Mouse (Mus musculus): ENCODE measurements around the gene Ccr10. TPM values are rescaled to one million over a fixed set of nuclear protein-coding genes. Genes with fewer than 3 reads are reported as not detected.

Ccr10 gene
- polyA plus RNA-seq (2012; rRNA removed; ENCODE audit: low replicate concordance) = 2.9 and 6.8 TPM in 2 replicates

GRCm38 (mm10) chr11:101174851-101175628 lies at the start of gene Ccr10:
Ccr10 (minus strand) TSS chr11:101175443.

DNA sequence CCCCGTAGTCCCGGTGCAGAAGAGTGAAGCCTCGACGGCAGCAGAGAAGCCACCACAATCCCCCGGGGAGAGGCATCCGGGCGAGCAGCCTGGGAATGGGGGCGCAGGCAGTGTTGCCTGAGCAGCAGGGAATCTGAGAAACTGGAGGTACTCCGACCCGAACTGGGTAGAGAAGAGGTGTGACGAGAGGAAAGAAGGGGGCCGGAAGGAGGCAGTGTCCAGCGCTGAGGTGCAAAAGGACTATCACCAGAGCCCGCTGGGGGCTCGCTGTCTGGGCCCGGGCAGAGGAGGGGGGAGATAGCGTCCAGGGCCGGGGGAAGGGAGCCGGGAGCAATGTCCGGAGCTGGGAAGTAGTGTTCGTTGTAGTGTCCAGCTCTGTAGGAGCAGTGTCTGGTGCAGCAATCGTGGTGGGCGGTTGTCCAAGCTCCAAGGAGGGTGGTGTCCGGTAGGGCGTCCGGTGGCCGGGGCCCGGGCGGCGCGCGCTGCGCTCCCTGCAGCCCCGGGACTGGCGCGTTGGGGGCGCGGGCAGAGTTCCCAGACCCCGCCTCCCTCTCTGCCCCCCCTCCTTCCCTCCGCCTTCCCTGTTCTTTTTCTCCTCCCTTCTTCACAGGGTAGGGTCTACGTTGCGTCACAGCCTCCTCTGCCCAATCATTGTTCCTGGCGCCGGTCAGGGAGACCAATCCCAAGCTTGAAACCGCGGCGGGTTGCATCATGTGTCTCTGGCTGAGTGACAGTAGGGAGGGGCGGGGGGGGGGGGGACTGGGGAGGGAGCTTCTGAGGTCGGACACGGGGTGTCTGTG lies 4.2 kb downstream of the Ccr10 start, which contains the start of gene Plekhh3:
TSS of gene Plekhh3 (minus strand) at position 541 of the 800 bp plus-strand sequence.

GRCm38 (mm10) chr11:101170354-101170810 lies 4.9 kb downstream of the Ccr10 start, which contains the start of gene Cntnap1:
Cntnap1 (plus strand) TSS chr11:101170523.

GRCm38 (mm10) chr11:101155728-101156371 lies 19.4 kb downstream of the Ccr10 start, which contains the start of gene Tubg2:
Tubg2 (plus strand) TSS chr11:101155907.

Other genes starting within 250 kb of the Ccr10 start
- 117 and 148 TPM in 2 replicates for gene Stat3, start 235.9 kb downstream of the Ccr10 start, polyA plus RNA-seq (2012; rRNA removed; ENCODE audit: low replicate concordance)
- 184 and 257 TPM in 2 replicates for gene Cavin1, start 204.6 kb downstream of the Ccr10 start, polyA plus RNA-seq (2012; rRNA removed; ENCODE audit: low replicate concordance)
- gene Atp6v0a1, start 166.0 kb downstream of the Ccr10 start, polyA plus RNA-seq (2012; rRNA removed; ENCODE audit: low replicate concordance) = 68.6 and 77.8 TPM in 2 replicates
- 43.2 and 45.4 TPM in 2 replicates for gene Naglu, start 105.4 kb downstream of the Ccr10 start, polyA plus RNA-seq (2012; rRNA removed; ENCODE audit: low replicate concordance)
- 0.24 and 0.94 TPM in 2 replicates for gene Hsd17b1, start 97.0 kb downstream of the Ccr10 start, polyA plus RNA-seq (2012; rRNA removed; ENCODE audit: low replicate concordance)
- gene Coasy, start 92.9 kb downstream of the Ccr10 start, polyA plus RNA-seq (2012; rRNA removed; ENCODE audit: low replicate concordance) = 92.0 and 118 TPM in 2 replicates
- 50.5 and 97.1 TPM in 2 replicates for gene Mlx, start 88.2 kb downstream of the Ccr10 start, polyA plus RNA-seq (2012; rRNA removed; ENCODE audit: low replicate concordance)
- 0.43 and 0.62 TPM in 2 replicates for gene Psmc3ip, start 80.0 kb downstream of the Ccr10 start, polyA plus RNA-seq (2012; rRNA removed; ENCODE audit: low replicate concordance)
- 81.8 and 115 TPM in 2 replicates for gene Retreg3, start 55.5 kb downstream of the Ccr10 start, polyA plus RNA-seq (2012; rRNA removed; ENCODE audit: low replicate concordance)
- 8.4 and 17.4 TPM in 2 replicates for gene Tubg1, start 55.5 kb downstream of the Ccr10 start, polyA plus RNA-seq (2012; rRNA removed; ENCODE audit: low replicate concordance)
- gene Tubg2, start 19.5 kb downstream of the Ccr10 start, polyA plus RNA-seq (2012; rRNA removed; ENCODE audit: low replicate concordance) = 4.1 and 4.5 TPM in 2 replicates
- gene Cntnap1, start 4.9 kb downstream of the Ccr10 start, polyA plus RNA-seq (2012; rRNA removed; ENCODE audit: low replicate concordance) = 12.3 and 13.5 TPM in 2 replicates
- gene Plekhh3, start 4.1 kb downstream of the Ccr10 start, polyA plus RNA-seq (2012; rRNA removed; ENCODE audit: low replicate concordance) = 51.3 and 92.6 TPM in 2 replicates
- gene Ezh1, start 51.0 kb upstream of the Ccr10 start, polyA plus RNA-seq (2012; rRNA removed; ENCODE audit: low replicate concordance) = 34.7 and 54.3 TPM in 2 replicates
- 138 and 195 TPM in 2 replicates for gene Ramp2, start 70.6 kb upstream of the Ccr10 start, polyA plus RNA-seq (2012; rRNA removed; ENCODE audit: low replicate concordance)
- 89.8 and 96.1 TPM in 2 replicates for gene Vps25, start 78.3 kb upstream of the Ccr10 start, polyA plus RNA-seq (2012; rRNA removed; ENCODE audit: low replicate concordance)
- 1.9 and 2.4 TPM in 2 replicates for gene Wnk4, start 85.1 kb upstream of the Ccr10 start, polyA plus RNA-seq (2012; rRNA removed; ENCODE audit: low replicate concordance)
- 0.05 and 0.17 TPM in 2 replicates for gene Cntd1, start 103.6 kb upstream of the Ccr10 start, polyA plus RNA-seq (2012; rRNA removed; ENCODE audit: low replicate concordance)
- 190 and 296 TPM in 2 replicates for gene Coa3, start 103.7 kb upstream of the Ccr10 start, polyA plus RNA-seq (2012; rRNA removed; ENCODE audit: low replicate concordance)
- gene Becn1, start 126.8 kb upstream of the Ccr10 start, polyA plus RNA-seq (2012; rRNA removed; ENCODE audit: low replicate concordance) = 53.9 and 131 TPM in 2 replicates
- gene Psme3, start 140.8 kb upstream of the Ccr10 start, polyA plus RNA-seq (2012; rRNA removed; ENCODE audit: low replicate concordance) = 44.3 and 89.4 TPM in 2 replicates
- 6.3 and 7.4 TPM in 2 replicates for gene Aoc2, start 149.6 kb upstream of the Ccr10 start, polyA plus RNA-seq (2012; rRNA removed; ENCODE audit: low replicate concordance)
- 268 and 327 TPM in 2 replicates for gene Aoc3, start 155.2 kb upstream of the Ccr10 start, polyA plus RNA-seq (2012; rRNA removed; ENCODE audit: low replicate concordance)
- gene G6pc, start 192.1 kb upstream of the Ccr10 start, polyA plus RNA-seq (2012; rRNA removed; ENCODE audit: low replicate concordance) = 0.06 and 0.60 TPM in 2 replicates
- gene Aarsd1, start 242.2 kb upstream of the Ccr10 start, polyA plus RNA-seq (2012; rRNA removed; ENCODE audit: low replicate concordance) = 22.4 and 22.6 TPM in 2 replicates
- gene Gm27029, start 249.4 kb upstream of the Ccr10 start, polyA plus RNA-seq (2012; rRNA removed; ENCODE audit: low replicate concordance) = 0.46 TPM in 1 of 2 replicates, not detected in the other
- 24.9 and 25.1 TPM in 2 replicates for gene Rundc1, start 249.6 kb upstream of the Ccr10 start, polyA plus RNA-seq (2012; rRNA removed; ENCODE audit: low replicate concordance)
- 3.4 and 15.5 TPM in 2 replicates for gene Ptges3l, start 249.9 kb upstream of the Ccr10 start, polyA plus RNA-seq (2012; rRNA removed; ENCODE audit: low replicate concordance)

Measured in mammary gland, adult 2 months (tissue).